Mouse (Mus musculus) urinary bladder, postnatal 14 days (tissue): ENCODE measurements around the gene Tex33.
"Not testable (repeated sequence)": the region's sequence is repeated elsewhere in the genome, so short reads cannot be mapped to it uniquely, and the experiment has no call there.

Source experiments
- DNase-seq: peaks from one replicate; pipeline ENCODE4 v3.0.0; 2021; ENCODE audit warnings: low spot score

The Tex33 gene

GRCm38 (mm10) chr15:78374204-78374603 is 21.5 kb downstream of the Tex33 start:
- peak; percentile 41 for DNase-seq

DNA sequence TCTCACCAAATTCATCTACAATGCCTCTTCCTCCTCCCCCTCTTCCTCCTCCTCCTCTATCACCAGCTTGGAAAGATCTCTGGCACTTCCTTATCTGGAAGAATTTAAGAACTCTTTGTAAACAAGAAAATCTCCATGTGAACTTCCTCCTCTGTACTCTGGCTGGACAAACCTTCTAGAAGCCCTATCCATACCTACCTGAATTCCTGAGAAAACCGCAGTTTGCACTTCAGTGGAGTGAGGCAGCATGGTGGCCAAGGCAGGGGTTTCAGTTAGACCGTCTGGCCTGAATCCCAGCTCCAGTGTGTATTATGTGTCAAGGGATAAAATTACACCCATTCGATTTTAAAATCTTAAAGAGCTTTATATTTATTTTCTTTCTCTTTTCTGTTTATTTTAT is 22.9 kb downstream of the Tex33 start:
- DNase-seq = peak; percentile 26

DNA sequence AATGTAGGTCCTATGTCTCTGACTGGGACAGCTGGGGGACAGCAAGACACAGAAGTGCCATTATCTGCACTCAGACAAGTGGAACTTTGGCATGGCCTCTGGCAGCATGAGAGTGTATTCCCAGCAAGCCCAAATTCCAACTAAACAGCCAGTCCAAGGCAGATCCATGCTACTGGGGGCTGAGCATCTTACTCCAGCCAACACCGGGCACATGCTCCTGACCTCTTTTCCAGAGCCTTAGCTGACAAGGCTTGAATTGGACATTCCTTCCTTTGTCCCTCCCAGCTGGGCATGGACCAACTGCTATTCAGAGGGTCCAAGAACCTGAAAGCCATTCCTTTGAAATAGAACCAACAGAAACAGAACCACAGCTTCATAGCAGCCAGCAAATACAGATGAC is 26.1 kb downstream of the Tex33 start:
- DNase-seq = no peak

DNA sequence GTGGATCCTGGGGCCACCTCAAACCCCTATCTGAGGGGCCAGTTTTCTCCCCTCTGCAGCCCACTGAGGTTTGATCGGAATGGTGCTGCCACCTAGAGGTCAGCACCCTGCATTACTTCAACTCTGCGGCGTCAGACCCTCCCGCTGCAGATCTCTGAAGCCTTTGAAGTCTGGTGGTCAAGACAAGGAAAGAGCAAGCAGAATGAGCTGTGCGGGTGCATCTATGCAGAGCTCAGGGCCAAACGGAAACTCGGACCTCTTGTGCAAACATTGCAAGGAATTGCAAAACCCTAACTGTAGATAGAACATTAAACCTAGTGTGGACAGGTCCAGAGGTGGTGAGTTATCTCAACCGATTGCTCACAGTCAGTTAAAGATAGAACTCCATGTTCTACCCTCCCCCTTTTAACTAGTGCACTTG is 26.8 kb downstream of the Tex33 start:
- peak; percentile 36 for DNase-seq

DNA sequence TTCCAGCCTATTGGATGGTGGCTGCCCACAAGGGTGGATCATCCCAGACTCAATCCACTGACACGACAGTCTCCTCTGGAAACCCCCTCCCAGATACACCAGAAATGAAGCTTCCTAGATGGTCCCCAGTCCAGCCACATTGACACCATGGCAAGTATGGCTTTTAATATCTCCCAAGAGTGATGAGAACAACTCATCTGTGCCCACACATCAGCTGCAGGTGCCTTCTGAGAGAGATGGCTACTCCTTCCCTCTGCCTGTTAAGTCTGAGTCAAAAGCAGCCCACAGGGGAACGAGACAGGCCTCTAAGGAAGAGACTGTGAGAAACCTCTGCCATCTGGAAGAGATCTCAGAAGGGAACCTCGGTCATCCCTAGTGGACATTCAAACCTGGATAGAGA is 27.9 kb downstream of the Tex33 start:
- no peak for DNase-seq

DNA sequence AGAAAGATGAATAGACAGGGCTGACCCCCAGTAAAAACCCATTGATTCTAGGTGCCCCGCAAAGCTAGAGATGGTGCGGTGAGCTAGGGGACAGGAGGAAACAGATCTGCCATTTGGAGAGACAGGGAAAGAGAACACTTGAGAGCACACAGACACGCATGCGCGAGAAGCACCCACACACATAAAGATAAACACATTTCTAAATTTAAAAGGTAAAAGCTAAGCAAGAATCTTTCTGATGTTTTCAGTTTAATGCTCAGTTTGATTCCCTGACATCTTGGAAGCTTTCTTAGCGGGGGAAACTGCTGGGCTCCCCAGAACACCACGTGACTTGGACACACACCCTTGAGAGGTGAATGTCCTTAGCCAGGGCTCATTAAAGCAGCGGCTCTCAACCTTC is 28.8 kb downstream of the Tex33 start:
- no peak for DNase-seq

DNA sequence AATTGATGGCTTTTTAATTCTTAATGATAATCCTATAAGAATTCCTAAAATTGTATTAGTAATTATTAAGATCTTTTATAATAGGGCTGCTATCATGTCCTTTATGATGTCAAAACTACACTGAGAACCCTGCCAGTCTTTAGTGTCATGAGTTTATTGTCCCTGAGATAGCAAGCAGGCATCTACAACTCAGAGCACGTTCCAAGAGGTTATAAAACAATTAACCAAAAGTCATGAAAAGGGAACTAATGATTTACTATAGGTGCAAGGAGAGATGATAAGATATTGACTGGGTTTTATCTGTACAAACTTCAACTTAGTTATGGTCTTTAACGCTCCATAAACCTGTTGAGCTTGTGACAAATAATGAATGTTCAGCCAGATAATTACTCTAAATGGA is 29.8 kb downstream of the Tex33 start:
- no peak for DNase-seq

GRCm38 (mm10) chr15:78355548-78355947 is 40.2 kb downstream of the Tex33 start:
- DNase-seq = no peak

- peak; percentile 61 for DNase-seq
These were observed 40.8 kb downstream of the Tex33 start for GRCm38 (mm10) chr15:78354958-78355357.

- DNase-seq = no peak
These were observed 44.0 kb downstream of the Tex33 start for GRCm38 (mm10) chr15:78351586-78352165.

GRCm38 (mm10) chr15:78344567-78344966 is 51.1 kb downstream of the Tex33 start:
- no peak for DNase-seq

- no peak for DNase-seq
These were observed 52.0 kb downstream of the Tex33 start for GRCm38 (mm10) chr15:78343683-78344082.

GRCm38 (mm10) chr15:78340919-78341318 is 54.8 kb downstream of the Tex33 start:
- not testable (repeated sequence) for DNase-seq

DNA sequence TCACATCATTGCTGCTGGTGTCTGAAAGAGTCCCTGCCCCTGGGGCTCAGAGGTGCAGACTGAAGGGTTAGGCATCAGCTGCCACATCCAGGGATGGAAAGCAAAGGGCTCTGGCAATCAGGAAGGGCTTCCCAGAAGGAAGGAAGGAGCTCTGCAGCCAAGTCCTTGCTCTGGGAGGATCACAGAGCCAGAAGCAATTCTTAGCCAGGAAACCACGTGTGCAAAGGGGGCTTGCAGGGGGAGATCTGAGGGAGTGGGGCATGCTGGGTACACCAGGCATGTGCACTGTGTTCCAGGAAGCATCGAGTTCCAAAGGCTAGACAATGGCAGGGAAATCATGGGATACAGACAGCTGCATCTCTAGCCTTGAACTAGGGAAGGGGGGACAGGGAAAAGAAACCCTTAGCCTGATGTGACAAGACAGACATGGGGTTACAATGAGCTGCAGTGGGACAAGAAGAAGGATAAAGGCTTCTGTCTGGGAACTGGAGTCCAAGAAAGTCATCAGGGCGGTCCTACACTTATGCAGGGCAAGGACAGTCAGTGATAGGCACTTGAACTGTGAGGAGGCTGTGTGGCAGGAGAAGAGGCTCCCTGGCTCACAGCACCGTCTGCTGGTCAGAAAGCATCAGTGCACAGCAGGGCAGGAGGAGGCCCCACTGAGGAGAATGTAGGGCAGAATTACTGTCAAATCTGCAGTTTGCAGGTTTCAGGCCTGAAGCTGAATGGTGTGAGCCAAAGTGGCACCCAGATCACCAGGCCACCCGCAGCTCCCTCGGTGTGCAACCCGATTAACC is 55.9 kb downstream of the Tex33 start:
- peak; percentile 52 for DNase-seq

DNA sequence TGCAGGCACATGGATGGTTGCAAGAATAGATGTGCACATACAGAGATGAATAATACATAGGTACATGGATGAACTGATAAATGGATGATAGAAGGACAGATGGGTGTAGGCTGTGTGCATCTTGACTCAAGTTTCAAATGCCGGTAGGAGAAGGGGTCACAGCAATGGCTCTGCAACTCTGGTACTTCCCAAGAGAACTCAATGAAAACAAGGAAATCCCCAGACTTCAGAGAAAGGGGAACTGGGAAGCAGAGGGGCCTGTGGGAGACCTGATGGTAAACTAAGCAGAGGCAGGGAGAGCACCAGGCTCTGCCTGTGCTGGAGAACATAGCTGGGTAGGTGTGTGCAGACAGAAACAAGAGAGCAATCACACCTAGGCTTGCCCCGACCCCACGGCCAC is 61.3 kb downstream of the Tex33 start:
- DNase-seq = no peak

DNA sequence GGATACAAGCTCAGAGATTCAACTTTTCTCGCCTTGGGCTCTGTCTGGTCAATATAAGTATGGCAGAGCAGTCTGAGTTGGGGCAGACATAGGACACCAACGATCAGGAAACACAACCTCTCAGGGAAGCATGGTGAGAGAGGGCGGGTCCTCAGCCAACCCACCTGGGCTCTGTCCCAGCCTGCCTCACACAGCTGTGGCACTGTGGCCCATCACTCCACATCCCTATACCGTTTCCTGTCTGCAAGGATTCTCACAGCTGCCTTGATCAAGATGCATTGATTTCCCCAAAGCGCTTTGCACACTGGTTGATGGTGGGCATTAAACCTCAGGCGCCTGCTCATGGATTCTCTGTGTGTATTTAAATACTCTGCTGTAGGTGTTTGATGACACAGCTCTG is 62.7 kb downstream of the Tex33 start:
- DNase-seq = no peak

DNA sequence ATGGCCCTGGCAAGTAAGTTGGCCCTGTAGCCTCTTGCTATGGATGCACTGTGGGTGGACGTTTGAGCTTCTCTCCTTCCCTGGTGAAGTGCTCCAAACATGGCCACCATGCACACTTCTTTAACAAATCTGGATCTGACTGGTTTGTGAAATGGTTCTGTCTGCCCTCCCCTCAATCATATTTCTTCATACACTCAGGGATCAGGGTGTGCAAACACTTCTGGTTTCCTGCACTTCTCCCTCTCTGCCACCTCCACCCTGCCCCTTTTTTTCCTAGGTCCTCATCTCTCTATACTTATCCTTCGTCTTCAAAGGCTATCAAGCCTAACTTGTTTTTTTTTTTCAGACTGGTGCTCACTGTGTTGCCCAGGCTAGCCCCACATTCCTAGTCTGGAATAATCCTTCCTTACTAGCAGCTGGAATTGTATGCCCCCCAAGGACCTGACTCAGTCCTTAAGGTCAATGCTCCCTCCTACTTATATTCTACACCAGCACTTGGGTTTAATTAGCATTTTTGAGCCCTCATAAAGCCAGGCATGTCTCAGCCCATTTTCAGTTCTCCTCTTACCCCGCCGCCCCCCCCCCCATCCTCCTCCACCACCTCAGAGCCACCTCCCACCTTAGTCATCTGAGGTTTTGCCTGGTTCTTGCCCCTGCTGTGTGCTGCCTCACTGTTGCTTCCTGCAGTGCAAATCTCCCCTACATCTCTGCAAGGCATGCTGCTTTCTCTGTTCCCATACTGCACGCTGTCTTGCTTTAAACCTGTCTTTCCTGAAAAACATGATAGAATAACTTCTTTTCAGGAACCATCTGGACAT is 64.0 kb downstream of the Tex33 start:
- DNase-seq = no peak

GRCm38 (mm10) chr15:78330706-78331105 is 65.0 kb downstream of the Tex33 start:
- no peak for DNase-seq

DNA sequence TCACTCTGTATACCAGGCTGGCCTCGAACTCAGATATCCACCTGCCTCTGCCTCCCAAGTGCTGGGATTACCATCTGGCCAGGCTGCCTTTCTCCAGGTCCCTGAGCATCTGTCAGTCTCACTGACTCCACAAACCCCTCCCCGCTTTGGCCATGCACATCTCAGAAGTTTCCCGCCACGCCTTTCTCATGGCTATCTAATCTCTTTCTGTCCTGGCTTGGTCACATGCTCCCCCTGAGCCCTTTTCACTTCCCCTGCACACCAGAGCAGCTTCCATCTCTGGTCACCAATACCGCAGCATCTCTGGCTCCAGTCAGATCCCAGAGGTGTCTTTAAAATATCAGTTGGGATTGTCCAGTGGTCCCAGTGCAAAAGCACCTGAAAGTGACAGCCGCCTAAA is 65.7 kb downstream of the Tex33 start:
- not testable (repeated sequence) for DNase-seq

- no peak for DNase-seq
These were observed 67.1 kb downstream of the Tex33 start for GRCm38 (mm10) chr15:78328520-78329097.
